Mouse (Mus musculus) limb, embryonic 11.5 days (tissue): Measurements from ENCODE around the gene Slc7a5. TPM values are rescaled to one million over a fixed set of nuclear protein-coding genes. Genes with fewer than 3 reads are reported as not detected.
A peak's percentile ranks its signal among the peaks of the same experiment; 100 is the strongest.

Experiments
- ATAC-seq: fragments of 200-750 bp; cut with Nextera tagmentation; 2 replicates; pipeline ENCODE4 v1.8.0; 2017; ENCODE audit warnings: low read depth; ENCODE audit not compliant: insufficient number of reproducible peaks, low FRiP score, low TSS enrichment
- DNase-seq: peaks from one replicate; pipeline ENCODE4 v3.0.0-alpha.2; 2015; ENCODE audit warnings: low spot score
- H3K27ac ChIP-seq: fragments of 300-500 bp; sonication (generic); replicated peaks from 2 replicates; pipeline ENCODE4 v1.5.1; 2014; ENCODE audit warnings: low read depth, mild to moderate bottlenecking, low read length
- H3K27me3 ChIP-seq: fragments of 300-500 bp; sonication (generic); 2 replicates; pipeline ENCODE4 v1.6.1; 2014; ENCODE audit warnings: mild to moderate bottlenecking, low read length, mixed read lengths; ENCODE audit not compliant: control insufficient read depth, insufficient read depth
- H3K36me3 ChIP-seq: fragments of 300-500 bp; sonication (generic); 2 replicates; pipeline ENCODE4 v1.6.1; 2014; ENCODE audit warnings: mild to moderate bottlenecking, low read length, moderate library complexity, mixed read lengths; ENCODE audit not compliant: control insufficient read depth, insufficient read depth
- H3K4me1 ChIP-seq: fragments of 300-500 bp; sonication (generic); 2 replicates; pipeline ENCODE4 v1.6.1; 2014; ENCODE audit warnings: low read length, mixed read lengths; ENCODE audit not compliant: control insufficient read depth, insufficient read depth
- H3K4me2 ChIP-seq: fragments of 300-500 bp; sonication (generic); 2 replicates; pipeline ENCODE4 v1.6.1; 2014; ENCODE audit warnings: low read depth, mild to moderate bottlenecking, moderate library complexity; ENCODE audit not compliant: severe bottlenecking
- H3K4me3 ChIP-seq: fragments of 300-500 bp; sonication (generic); 2 replicates; pipeline ENCODE4 v1.5.1; 2014; ENCODE audit warnings: low read depth, low read length
- H3K9ac ChIP-seq: fragments of 300-500 bp; sonication (generic); 2 replicates; pipeline ENCODE4 v1.6.1; 2014; ENCODE audit warnings: mild to moderate bottlenecking, low read length
- H3K9me3 ChIP-seq: fragments of 300-500 bp; sonication (generic); 2 replicates; pipeline ENCODE4 v1.6.1; 2016; ENCODE audit warnings: low read length; ENCODE audit not compliant: control insufficient read depth
- WGBS: fragments of 180-500 bp; shearing (Covaris S2); extraction: QIAGEN DNeasy Blood & Tissue Kit; methylation state at CpG from one replicate; pipeline ENCODE4 v1.1.7; 2014; 5-methylcytosine and 5-hydroxymethylcytosine counted together
- polyA plus RNA-seq: library from polyadenylated mRNA; unstranded; fragments of >200 nt; fragmentation: Nextera tagmentation; extraction: Ambion mirVana; gene quantifications from 2 replicates; pipeline ENCODE4 v1.2.1, GENCODE M21; 2014

Gene Slc7a5
- polyA plus RNA-seq, 1 experiment from 2014 or later = 15.2 TPM

DNA sequence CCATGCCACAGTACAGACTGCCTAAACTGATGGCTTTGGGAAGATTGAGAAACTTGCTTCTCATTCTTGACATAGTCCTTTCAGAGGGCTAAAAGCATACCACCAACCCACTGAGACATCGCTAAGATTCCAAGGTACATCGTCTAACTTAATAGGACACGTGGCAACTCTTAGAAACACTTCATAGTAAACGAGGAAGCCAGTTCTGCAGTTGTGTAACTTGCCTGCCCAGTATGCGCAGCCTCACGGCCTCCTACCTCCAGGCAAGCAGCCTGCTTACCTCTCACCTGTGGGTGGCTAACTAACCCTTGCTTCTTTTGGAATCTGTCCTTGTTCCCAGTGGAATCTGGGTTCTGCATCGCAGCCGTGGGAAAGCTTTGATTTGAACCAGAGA is 1.7 kb upstream of the Slc7a5 start:
- Histone ChIP-seq H3K27me3 (peaks cover 2% of the 10 kb centered on the region; the same call in 1 of the 2 replicates), H3K9me3 (no peaks in the 10 kb centered on the region), H3K4me3 (no peak overlapping the region), H3K27ac (no peak overlapping the region), H3K4me2 (no peak overlapping the region), H3K4me1 (peaks cover 12% of the 10 kb centered on the region; the same call in 1 of the 2 replicates), H3K9ac (no peak overlapping the region), H3K36me3 (no peaks in the 10 kb centered on the region)
- no peak for DNase-seq
- 69% methylated on average over 8 of the region's 8 CpGs for WGBS
- no peak for ATAC-seq

DNA sequence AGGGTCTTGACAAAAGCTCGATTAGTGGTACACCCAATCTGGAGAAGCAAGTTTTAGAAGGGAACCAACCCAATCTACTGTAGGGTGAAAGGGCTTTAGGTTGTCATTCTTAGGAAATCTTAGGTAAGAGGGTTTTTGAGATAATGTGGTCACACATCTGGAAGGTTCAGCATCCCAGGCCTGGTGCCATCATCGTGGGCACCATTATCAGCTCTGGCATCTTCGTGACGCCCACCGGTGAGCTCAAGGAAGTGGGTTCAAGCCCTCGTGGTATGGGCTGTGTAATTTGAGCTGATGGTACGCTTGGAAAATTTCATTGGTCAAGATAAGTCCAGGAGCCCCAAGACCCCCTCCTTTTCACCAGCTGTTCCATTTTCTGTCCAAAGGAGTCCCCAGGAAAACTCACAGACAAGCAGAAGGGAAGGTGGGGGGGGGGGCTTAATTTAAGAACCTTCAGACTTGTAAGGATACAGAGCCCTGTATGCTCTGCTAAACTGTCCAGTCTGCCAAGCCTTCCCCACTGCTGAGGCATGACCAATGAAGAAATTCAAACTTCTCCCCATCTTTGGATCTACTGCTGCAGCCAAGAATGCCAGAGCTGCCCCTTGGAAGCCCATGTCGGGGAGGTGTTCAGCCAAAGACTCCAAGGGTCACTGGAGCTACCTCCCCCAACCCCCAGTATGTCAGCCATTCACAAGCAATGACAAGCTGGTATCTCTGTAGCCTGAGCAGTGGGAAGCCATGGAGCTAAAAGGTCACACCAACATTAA is 1.1 kb upstream of the Slc7a5 start:
- 50% methylated on average over 8 of the region's 8 CpGs for WGBS

DNA sequence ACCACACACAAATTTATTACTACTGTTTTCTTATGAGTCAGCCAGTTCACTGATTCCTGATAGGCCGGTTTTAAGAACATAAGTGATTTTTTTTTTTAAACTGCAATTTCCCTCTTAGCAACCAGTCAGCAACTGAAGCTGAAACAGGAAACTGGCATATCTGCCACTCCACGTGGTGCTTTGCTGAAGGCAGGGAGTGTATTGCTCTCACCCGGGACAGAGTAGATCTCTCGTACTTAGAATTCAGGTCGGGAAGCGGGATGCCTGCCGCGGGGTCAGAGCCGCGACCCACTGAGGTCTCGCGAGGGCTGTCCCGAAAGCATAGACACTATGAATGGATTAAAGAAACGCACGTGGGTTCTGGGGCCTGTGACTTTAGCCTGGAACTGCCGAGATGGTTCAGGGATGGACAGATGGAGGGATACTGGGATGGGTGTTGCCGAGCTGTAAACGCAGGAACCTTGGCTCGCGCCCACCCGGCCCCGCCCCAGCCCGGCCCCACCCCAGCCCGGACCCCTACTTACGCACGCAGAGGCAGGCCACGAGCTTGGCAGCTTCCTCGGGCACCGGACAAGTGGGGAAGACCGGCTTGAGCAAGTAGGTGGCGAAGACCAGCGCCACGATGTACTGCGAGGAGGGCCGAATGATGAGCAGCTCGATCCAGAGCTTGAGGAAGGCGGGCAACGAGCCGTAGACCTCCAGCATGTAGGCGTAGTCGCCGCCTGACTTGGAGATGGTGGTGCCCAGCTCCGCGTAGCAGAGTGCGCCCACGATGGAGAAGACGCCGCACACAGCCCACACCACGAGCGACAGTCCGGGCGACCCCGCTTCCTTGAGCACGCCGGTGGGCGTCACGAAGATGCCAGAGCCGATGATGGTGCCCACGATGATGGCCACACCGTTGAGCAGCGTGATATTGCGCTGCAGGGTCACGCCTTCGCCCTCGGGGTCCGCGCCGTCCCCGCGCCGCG is 667 bp downstream of the Slc7a5 start:
- under 1% methylated on average over 72 of the region's 72 CpGs for WGBS
- Histone ChIP-seq H3K9ac (peak overlapping the region; percentile 58), H3K27ac (no peak overlapping the region), H3K4me2 (peak overlapping the region; percentile 94), H3K27me3 (peaks cover 2% of the 10 kb centered on the region; the same call in 1 of the 2 replicates), H3K36me3 (no peaks in the 10 kb centered on the region), H3K4me1 (peaks cover 15% of the 10 kb centered on the region), H3K4me3 (peak overlapping the region; percentile 72), H3K9me3 (no peaks in the 10 kb centered on the region)
- DNase-seq (peak; percentile 62), ATAC-seq (peak; percentile 41; the same call in 1 of the 2 replicates)

More for the DNA sequence above, 1.1 kb upstream of the Slc7a5 start:
- Histone ChIP-seq H3K4me2 (no peak overlapping the region), H3K27me3 (peaks cover 2% of the 10 kb centered on the region; the same call in 1 of the 2 replicates), H3K9ac (no peak overlapping the region), H3K36me3 (no peaks in the 10 kb centered on the region), H3K27ac (no peak overlapping the region), H3K9me3 (no peaks in the 10 kb centered on the region), H3K4me3 (no peak overlapping the region), H3K4me1 (peaks cover 12% of the 10 kb centered on the region; the same call in 1 of the 2 replicates)
- DNase-seq = no peak
- no peak for ATAC-seq

DNA sequence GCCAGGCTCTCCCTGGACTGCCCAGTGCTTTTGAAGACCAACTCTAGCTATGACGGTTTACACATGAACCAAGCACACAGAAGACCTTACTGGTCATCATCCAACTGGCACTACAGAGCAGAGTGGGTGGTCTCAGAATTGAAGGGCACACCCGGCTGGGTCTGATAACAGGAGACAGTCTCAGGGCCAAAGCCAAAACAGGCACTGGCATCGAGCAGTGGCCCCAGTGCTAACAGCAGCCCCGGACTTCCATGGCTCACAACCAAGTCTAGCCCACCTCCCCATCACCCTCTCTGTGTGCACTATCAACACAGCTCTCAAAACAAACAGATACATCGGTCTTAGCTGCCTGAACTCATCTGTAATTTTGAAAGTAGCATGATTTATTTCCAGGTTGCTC is 1.6 kb downstream of the Slc7a5 start:
- Histone ChIP-seq H3K9ac (no peak overlapping the region), H3K4me3 (peak overlapping the region; percentile 72; the same call in 1 of the 2 replicates), H3K27ac (no peak overlapping the region), H3K36me3 (no peaks in the 10 kb centered on the region), H3K27me3 (peaks cover 2% of the 10 kb centered on the region; the same call in 1 of the 2 replicates), H3K4me1 (peaks cover 18% of the 10 kb centered on the region), H3K4me2 (peak overlapping the region; percentile 94), H3K9me3 (no peaks in the 10 kb centered on the region)
- ATAC-seq (no peak), DNase-seq (no peak)
- WGBS = 42% methylated on average over 5 of the region's 5 CpGs

DNA sequence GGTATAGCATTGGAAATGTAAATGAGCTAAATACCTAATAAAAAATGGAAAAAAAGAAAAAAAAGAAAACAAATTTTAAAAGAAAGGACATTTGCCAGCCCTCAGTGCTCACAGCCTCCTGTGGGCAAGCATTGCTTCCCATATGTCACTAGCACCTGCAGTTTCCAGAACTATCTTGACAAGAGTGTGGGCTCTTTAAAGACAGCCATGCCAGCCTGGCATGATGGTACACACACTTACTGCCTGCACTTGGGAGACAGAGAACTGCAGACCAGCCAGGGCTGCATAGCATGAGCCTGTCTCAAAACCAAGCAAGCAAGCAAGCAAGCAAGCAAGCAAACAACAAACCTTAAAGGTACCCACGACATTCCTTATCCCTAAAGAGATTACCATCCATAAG is 2.1 kb downstream of the Slc7a5 start:
- H3K36me3 ChIP-seq = no peaks in the 10 kb centered on the region
- 48% methylated on average over 1 of the region's 1 CpGs for WGBS
- H3K4me3 ChIP-seq = no peak overlapping the region
- peak overlapping the region; percentile 94 for H3K4me2 ChIP-seq
- no peak for ATAC-seq
- peaks cover 2% of the 10 kb centered on the region; the same call in 1 of the 2 replicates for H3K27me3 ChIP-seq
- H3K27ac ChIP-seq = no peak overlapping the region
- no peaks in the 10 kb centered on the region for H3K9me3 ChIP-seq
- H3K9ac ChIP-seq = no peak overlapping the region
- peaks cover 18% of the 10 kb centered on the region for H3K4me1 ChIP-seq
- DNase-seq = no peak

DNA sequence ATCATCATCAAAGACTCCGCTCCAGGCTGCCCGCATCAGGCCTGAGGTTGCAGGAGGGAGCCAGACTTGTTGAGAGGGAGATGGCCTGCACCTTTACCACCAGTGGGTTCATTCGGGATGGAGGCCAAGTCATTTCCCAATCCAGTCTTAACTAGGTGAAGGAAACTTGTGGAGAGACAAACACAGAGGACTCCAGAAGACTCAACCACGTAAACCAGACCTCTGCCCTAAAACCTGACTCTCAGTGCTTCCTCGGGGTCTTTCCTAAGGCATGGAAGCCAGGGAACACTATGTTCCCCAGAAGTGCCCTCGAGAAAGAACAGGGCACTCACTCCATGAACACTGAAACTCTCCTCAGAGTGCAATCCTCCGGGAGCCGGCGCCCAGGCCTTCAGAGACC is 2.5 kb downstream of the Slc7a5 start:
- no peaks in the 10 kb centered on the region for H3K36me3 ChIP-seq
- H3K9ac ChIP-seq = no peak overlapping the region
- H3K9me3 ChIP-seq = no peaks in the 10 kb centered on the region
- no peak overlapping the region for H3K27ac ChIP-seq
- H3K27me3 ChIP-seq = peaks cover 2% of the 10 kb centered on the region; the same call in 1 of the 2 replicates
- ATAC-seq (no peak), DNase-seq (no peak)
- peaks cover 18% of the 10 kb centered on the region for H3K4me1 ChIP-seq
- 82% methylated on average over 9 of the region's 9 CpGs for WGBS
- no peak overlapping the region for H3K4me2 ChIP-seq
- H3K4me3 ChIP-seq = no peak overlapping the region

DNA sequence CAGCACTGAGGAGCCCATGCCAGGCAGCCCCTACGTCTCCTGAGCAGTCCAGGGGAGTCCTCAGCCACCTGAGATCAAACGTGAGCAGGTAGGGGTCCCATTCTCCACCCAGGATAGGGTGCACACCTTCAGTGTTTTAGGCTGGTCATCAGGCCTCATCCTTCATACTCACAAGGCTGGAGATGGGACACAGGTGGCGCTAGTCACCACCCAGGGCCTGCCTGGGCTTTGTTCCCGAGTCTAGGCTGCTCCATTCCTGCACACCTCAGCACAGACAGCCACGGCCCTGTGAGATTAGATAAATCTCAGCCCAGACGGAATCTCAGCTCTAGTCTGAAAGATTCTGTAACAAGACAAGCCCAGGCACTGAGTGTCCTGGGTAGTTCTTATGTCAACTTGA is 3.5 kb downstream of the Slc7a5 start:
- H3K4me1 ChIP-seq = peaks cover 18% of the 10 kb centered on the region

More for the DNA sequence above, 3.5 kb downstream of the Slc7a5 start:
- Histone ChIP-seq H3K4me2 (no peak overlapping the region), H3K36me3 (no peaks in the 10 kb centered on the region), H3K27ac (no peak overlapping the region), H3K9me3 (no peaks in the 10 kb centered on the region), H3K4me3 (no peak overlapping the region), H3K9ac (no peak overlapping the region), H3K27me3 (peaks cover 2% of the 10 kb centered on the region; the same call in 1 of the 2 replicates)
- 78% methylated on average over 6 of the region's 6 CpGs for WGBS
- ATAC-seq (no peak), DNase-seq (no peak)
